Mouse (Mus musculus) neural tube, postnatal 0 days (tissue): ENCODE results near the gene Gm20870. TPM values are rescaled to one million over a fixed set of nuclear protein-coding genes. Genes with fewer than 3 reads are reported as not detected.

Experiments
- polyA plus RNA-seq: library from polyadenylated mRNA; unstranded; fragments of >200 nt; fragmentation: Nextera tagmentation; extraction: Ambion mirVana; gene quantifications from 2 replicates; pipeline ENCODE4 v1.2.1, GENCODE M21; 2015

Gene Gm20870
- polyA plus RNA-seq: not detected in 2 replicates

DNA sequence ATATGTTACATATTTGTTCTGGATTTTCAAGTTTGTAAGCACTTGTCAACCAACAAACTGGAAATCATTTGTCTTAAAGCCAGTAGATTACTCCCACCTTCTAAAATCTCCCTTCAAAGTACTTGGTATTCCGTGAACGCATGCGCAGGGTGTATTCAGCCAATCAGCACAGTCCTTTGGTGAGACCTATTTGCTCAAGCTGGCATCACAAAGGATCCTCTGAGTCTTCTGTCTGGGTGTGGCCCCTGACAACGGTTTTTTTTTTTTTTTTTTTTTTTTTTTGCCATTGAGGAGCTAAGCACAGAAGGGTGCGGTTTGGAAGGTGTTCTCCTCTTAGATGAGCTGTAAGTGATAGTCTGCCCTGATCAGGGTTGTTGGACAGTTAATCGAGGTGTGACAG, at the start of gene Gm20870:
Gm20870 (plus strand) TSS at position 301 of the 400 bp plus-strand sequence.

Other genes with a start within 250 kb of the Gm20870 start
- gene Gm20869, start 222.6 kb upstream of the Gm20870 start, polyA plus RNA-seq: not detected in 2 replicates